Mouse (Mus musculus): Measurements from ENCODE around the gene Serpinb9d.
"Not testable (repeated sequence)": the region's sequence is repeated elsewhere in the genome, so short reads cannot be mapped to it uniquely, and the experiment has no call there.

Serpinb9d gene

GRCm38 (mm10) chr13:33192659-33193058 lies at the start of gene Serpinb9d:
Serpinb9d (plus strand) TSS chr13:33192959.
- DNase-seq = no peak

GRCm38 (mm10) chr13:33159642-33160041 lies 33.1 kb upstream of the Serpinb9d start, which contains the start of gene Serpinb9c:
Serpinb9c (minus strand) TSS chr13:33159742.
- DNase-seq = no peak

GRCm38 (mm10) chr13:33190486-33190885 lies 2.3 kb upstream of the Serpinb9d start:
- DNase-seq = not testable (repeated sequence)

- no peak for DNase-seq
Measured at GRCm38 (mm10) chr13:33199740-33200139, 7.0 kb downstream of the Serpinb9d start.

- not testable (repeated sequence) for DNase-seq
Measured at GRCm38 (mm10) chr13:33249312-33249711, 56.6 kb downstream of the Serpinb9d start, which contains the start of gene Serpinb9e. Serpinb9e (plus strand) TSS chr13:33249612.
